Mouse (Mus musculus): ENCODE results near the gene Cypt14. TPM values are rescaled to one million over a fixed set of nuclear protein-coding genes. Genes with fewer than 3 reads are reported as not detected.
"Not testable (repeated sequence)": the region's sequence is repeated elsewhere in the genome, so short reads cannot be mapped to it uniquely, and the experiment has no call there.

Cypt14 gene
- not detected in 2 replicates for polyA plus RNA-seq (2012; rRNA removed)

- WGBS, result 55% methylated on average over 2 of the region's 2 CpGs
- DNase-seq (ENCODE audit: low read depth, low spot score), result not testable (repeated sequence)
Observed at GRCm38 (mm10) chrX:39863504-39863903, at the start of gene Cypt14. Gene Cypt14, minus strand, starts transcription at chrX:39863604.
